ENCODE assay signal across 8 mouse cellular contexts in the genomic region with DNA sequence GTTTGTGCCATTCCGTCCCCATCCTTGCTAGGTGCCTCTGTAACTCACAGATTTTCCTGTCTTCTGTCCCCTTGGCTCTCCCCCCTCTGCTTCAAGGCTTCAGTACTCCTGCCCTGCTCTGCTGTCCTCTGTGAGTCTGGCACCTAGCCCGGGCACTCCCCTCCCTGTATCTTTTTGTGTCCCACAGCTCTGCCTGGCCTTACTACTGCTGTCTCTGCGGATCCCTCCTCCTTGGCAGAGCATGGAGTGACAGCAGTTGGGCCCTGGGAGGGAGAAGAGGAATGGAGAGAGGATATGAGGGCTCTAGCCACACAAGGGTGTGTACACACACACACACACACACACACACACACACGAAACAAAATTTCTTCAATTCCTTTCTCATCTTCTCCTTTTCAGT. TPM values are rescaled to one million over a fixed set of nuclear protein-coding genes. Genes with fewer than 3 reads are reported as not detected.
DNase-seq lines count a peak whose midpoint lies in the region; ATAC-seq and TF ChIP-seq lines count a peak whose summit lies in the region.

A gene (minus strand): TSS at position 227 of the 400 bp plus-strand sequence.

- H3K4me1 ChIP-seq in ES-Bruce4 (ENCODE audit: control insufficient read depth, insufficient read depth, low read length), result peaks cover 18% of the 10 kb centered on the region
- H3K4me1 ChIP-seq in embryonic facial prominence, embryonic 14.5 days (ENCODE audit: control insufficient read depth, insufficient read depth, low read length), result peaks cover 11% of the 10 kb centered on the region; the same call in 1 of the 2 replicates
- H3K4me1 ChIP-seq in heart, postnatal 0 days (ENCODE audit: control insufficient read depth, insufficient read depth), result peaks cover 13% of the 10 kb centered on the region; the same call in 1 of the 2 replicates

- peak within 1 kb of the TSS; percentile 73 for H3K9ac ChIP-seq in ES-Bruce4 (ENCODE audit: low read depth, poor library complexity, severe bottlenecking)
- H3K9ac ChIP-seq in embryonic facial prominence, embryonic 14.5 days (ENCODE audit: low read depth, low read length), result peak within 1 kb of the TSS; percentile 87
- peak within 1 kb of the TSS; percentile 85 for H3K9ac ChIP-seq in heart, postnatal 0 days (replicated peaks; ENCODE audit: low read depth, low read length)

- peak within 1 kb of the TSS; percentile 79 for H3K4me3 ChIP-seq in ES-Bruce4 (ENCODE audit: low read depth, low read length)
- peak within 1 kb of the TSS; percentile 77 for H3K4me3 ChIP-seq in embryonic facial prominence, embryonic 14.5 days (ENCODE audit: low read depth, low read length)
- peak within 1 kb of the TSS; percentile 83 for H3K4me3 ChIP-seq in heart, postnatal 0 days (ENCODE audit: low read depth, low read length)

- WGBS in embryonic facial prominence, embryonic 14.5 days, result 41% methylated on average over 4 of the region's 4 CpGs
- 23% methylated on average over 4 of the region's 4 CpGs for WGBS in heart, postnatal 0 days

- H3K9me3 ChIP-seq in ES-Bruce4 (replicated peaks; ENCODE audit: control insufficient read depth, insufficient read depth, low read length, poor library complexity, severe bottlenecking), result no peaks in the 10 kb centered on the region
- H3K9me3 ChIP-seq in embryonic facial prominence, embryonic 14.5 days (ENCODE audit: control insufficient read depth, low read length), result no peaks in the 10 kb centered on the region
- no peaks in the 10 kb centered on the region for H3K9me3 ChIP-seq in heart, postnatal 0 days (replicated peaks; ENCODE audit: control insufficient read depth, low read length)

- DNase-seq in adrenal gland, adult 18-20 months (ENCODE audit: low spot score in 2 of 2), result peak; percentile 48 to 55
- peak; percentile 55 for DNase-seq in embryonic facial prominence, embryonic 14.5 days (ENCODE audit: low spot score)
- peak; percentile 79 for DNase-seq in heart, postnatal 0 days (ENCODE audit: low spot score)
- DNase-seq in kidney, postnatal 36 days, result peak; percentile 79 to 83
- no peak for DNase-seq in layer of hippocampus, adult 18-20 months (ENCODE audit: low spot score in 2 of 2)
- no peak for DNase-seq in natural killer cell, adult 2 months (ENCODE audit: low spot score in 2 of 2)

- TF ChIP-seq CTCF in ES-Bruce4 (IDR thresholded peaks at IDR 0.05; ENCODE audit: low read depth, low read length), result no peak
- no peak for TF ChIP-seq CTCF in heart, postnatal 0 days (IDR thresholded peaks at IDR 0.05; ENCODE audit: low read depth)

- H3K4me2 ChIP-seq in embryonic facial prominence, embryonic 14.5 days (ENCODE audit: low read depth, low read length), result peak within 1 kb of the TSS; percentile 73
- peak within 1 kb of the TSS; percentile 86 for H3K4me2 ChIP-seq in heart, postnatal 0 days (ENCODE audit: low read depth, low read length)

- H3K36me3 ChIP-seq in ES-Bruce4 (ENCODE audit: control insufficient read depth, insufficient read depth, low read length, poor library complexity, severe bottlenecking), result peaks cover 5% of the 10 kb centered on the region
- H3K36me3 ChIP-seq in embryonic facial prominence, embryonic 14.5 days (ENCODE audit: control insufficient read depth, insufficient read depth, low read length), result peaks cover 28% of the 10 kb centered on the region
- H3K36me3 ChIP-seq in heart, postnatal 0 days (replicated peaks; ENCODE audit: control insufficient read depth, insufficient read depth, low read length), result peaks cover 28% of the 10 kb centered on the region

- ATAC-seq in embryonic facial prominence, embryonic 14.5 days (ENCODE audit: low read depth), result peak; percentile 5; the same call in 1 of the 2 replicates
- ATAC-seq in heart, postnatal 0 days (ENCODE audit: insufficient read depth, low read depth), result peak; percentile 71
- ATAC-seq in megakaryocyte progenitor cell, adult 5-6 weeks (replicated peaks; ENCODE audit: poor library complexity), result peak; percentile 20; the same call in 1 of the 2 replicates

- TF ChIP-seq POLR2A in ES-Bruce4 (IDR thresholded peaks at IDR 0.05; ENCODE audit: insufficient read depth, low read length), result no peak

- no peaks in the 10 kb centered on the region for H3K27me3 ChIP-seq in ES-Bruce4 (ENCODE audit: control insufficient read depth, insufficient read depth, low read length, poor library complexity, severe bottlenecking)
- no peaks in the 10 kb centered on the region for H3K27me3 ChIP-seq in embryonic facial prominence, embryonic 14.5 days (replicated peaks; ENCODE audit: control insufficient read depth, insufficient read depth, low read length)
- H3K27me3 ChIP-seq in heart, postnatal 0 days (ENCODE audit: control insufficient read depth, insufficient read depth, low read length), result no peaks in the 10 kb centered on the region

- H3K27ac ChIP-seq in ES-Bruce4 (ENCODE audit: insufficient read depth, low read length), result no peak within 1 kb of the TSS
- peak within 1 kb of the TSS; percentile 92 for H3K27ac ChIP-seq in embryonic facial prominence, embryonic 14.5 days (replicated peaks; ENCODE audit: low read depth, low read length)
- peak within 1 kb of the TSS; percentile 92 for H3K27ac ChIP-seq in heart, postnatal 0 days (ENCODE audit: low read depth)

- TF ChIP-seq EP300 in ES-Bruce4 (IDR thresholded peaks at IDR 0.05; ENCODE audit: insufficient read depth, low read depth, low read length), result no peak
- TF ChIP-seq EP300 in heart, postnatal 0 days (IDR thresholded peaks at IDR 0.05; ENCODE audit: low read depth), result no peak

RNA-seq across cellular contexts. Expression of the gene that starts here (rescaled TPM):
- 0.21 and 0.27 TPM in 2 replicates for polyA plus RNA-seq in ES-Bruce4 (2011; ENCODE audit: insufficient read depth, insufficient read length, low read depth, missing spikeins)
- total RNA-seq in adrenal gland, adult 18-20 months (2021), result not detected
- 0.25 and 0.50 TPM in 2 replicates for polyA plus RNA-seq in embryonic facial prominence, embryonic 14.5 days (2014; fragmentation: Nextera tagmentation; extraction: Ambion mirVana)
- total RNA-seq in heart, postnatal 0 days (2014; rRNA removed; ENCODE audit: low replicate concordance), result 0.73 and 2.5 TPM in 2 replicates
- 0.47 and 0.68 TPM in 2 replicates for polyA plus RNA-seq in heart, postnatal 0 days (2015; fragmentation: Nextera tagmentation; extraction: Ambion mirVana)
- 0.17 TPM in 1 of 2 replicates, not detected in the other for total RNA-seq in megakaryocyte progenitor cell, adult 5-6 weeks (2015)
- total RNA-seq in megakaryocyte progenitor cell, adult 5-6 weeks (2017), result 0.07 TPM in 1 of 2 replicates, not detected in the other
- under 1 TPM; 0.15 to 0.64 TPM for total RNA-seq in layer of hippocampus, adult 18-20 months (2021)

Comparison
In these comparisons a context has a peak if more than half of its experiments do, and no peak if none do; other contexts are left out.
1. Peak in DNase-seq in adrenal gland, adult 18-20 months; RNA of the gene not detected or under 1 TPM.
2. Peak in DNase-seq, ATAC-seq, H3K4me3 ChIP-seq, H3K27ac ChIP-seq, H3K9ac ChIP-seq and H3K4me2 ChIP-seq in embryonic facial prominence, embryonic 14.5 days; RNA of the gene not detected or under 1 TPM.
3. Peak in ATAC-seq in megakaryocyte progenitor cell, adult 5-6 weeks; RNA of the gene not detected or under 1 TPM.
4. DNase-seq: peak in heart, postnatal 0 days (single experiment) and kidney, postnatal 36 days (2 of 2); none in layer of hippocampus, adult 18-20 months (0 of 2) and natural killer cell, adult 2 months (0 of 2).
5. ATAC-seq: peak in every context shown above with its lines; median percentile 71 in heart, postnatal 0 days; 20 in megakaryocyte progenitor cell, adult 5-6 weeks; 5 in embryonic facial prominence, embryonic 14.5 days.
6. Peak in every context shown above with its lines, with median percentiles within 50 percentile points of each other: H3K4me3 ChIP-seq and H3K9ac ChIP-seq.